Mouse (Mus musculus): ENCODE measurements around the gene Pik3r6.
A peak's percentile ranks its signal among the peaks of the same experiment; 100 is the strongest.

Gene Pik3r6

GRCm38 (mm10) chr11:68502902-68503629, at the start of gene Pik3r6:
Pik3r6 (plus strand) TSS chr11:68503019.
- no peak for DNase-seq (ENCODE audit: low read depth, low spot score)

DNA sequence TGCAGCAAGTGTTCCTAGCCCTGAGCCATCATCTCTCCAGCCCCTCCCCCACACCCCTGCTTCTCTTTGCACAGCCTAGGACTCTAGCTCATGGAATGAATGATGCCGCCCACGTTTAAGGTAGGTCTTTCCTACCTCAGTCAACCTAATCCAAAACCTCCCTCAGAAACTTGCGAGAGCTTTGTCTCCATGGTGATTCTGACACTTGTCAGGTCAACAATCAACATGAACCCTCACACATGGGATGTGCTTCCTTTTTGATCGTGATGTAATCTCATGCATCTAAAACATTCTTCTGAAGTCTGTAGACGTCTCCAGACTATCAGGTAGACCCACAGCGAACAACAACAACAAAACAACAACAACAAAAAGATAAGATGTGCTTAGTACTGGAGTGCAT, 49.5 kb upstream of the Pik3r6 start:
- no peak for DNase-seq (ENCODE audit: low read depth, low spot score)

- DNase-seq (ENCODE audit: low read depth, low spot score) = peak; percentile 98
These were observed 44.7 kb upstream of the Pik3r6 start for GRCm38 (mm10) chr11:68458086-68458485.

DNA sequence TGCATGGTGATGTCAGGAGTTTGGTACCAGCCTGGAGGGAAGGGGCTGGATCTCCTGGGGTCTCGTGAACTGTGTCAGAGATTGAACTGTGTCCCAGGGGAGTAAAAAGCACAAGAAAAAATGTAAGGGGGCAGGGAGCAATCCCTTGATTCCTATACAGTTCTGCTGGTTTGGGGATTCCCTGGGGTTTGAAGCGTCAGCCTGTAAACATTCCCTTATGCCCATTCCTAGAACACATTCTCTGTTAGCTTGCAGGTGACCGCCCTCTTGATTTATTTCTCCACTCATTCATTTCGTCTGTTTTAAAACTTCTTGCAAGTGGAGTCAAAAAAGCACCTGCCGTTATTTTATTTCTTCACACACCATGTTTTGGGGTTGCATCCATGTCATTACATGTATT, 43.8 kb upstream of the Pik3r6 start:
- DNase-seq (ENCODE audit: low read depth, low spot score) = peak; percentile 60

DNA sequence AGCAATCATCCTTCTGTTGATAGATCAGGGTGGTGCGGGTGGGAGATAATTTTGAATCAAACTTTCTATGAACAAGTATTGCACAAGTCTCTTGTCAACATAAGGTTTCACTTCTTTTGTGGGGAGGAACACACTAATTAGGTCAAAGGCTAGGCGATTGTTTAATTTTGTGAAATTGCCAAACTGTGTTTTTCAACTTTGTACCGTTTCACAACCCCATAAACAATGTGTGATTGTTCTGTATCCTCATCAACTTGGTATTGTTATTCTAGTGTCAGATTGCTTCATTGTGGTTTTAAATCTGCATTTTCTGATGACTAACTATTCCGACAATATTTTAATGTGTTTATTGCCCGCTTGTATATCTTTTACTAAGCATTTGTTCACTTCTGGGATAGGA, 43.3 kb upstream of the Pik3r6 start:
- DNase-seq (ENCODE audit: low read depth, low spot score) = peak; percentile 69

DNA sequence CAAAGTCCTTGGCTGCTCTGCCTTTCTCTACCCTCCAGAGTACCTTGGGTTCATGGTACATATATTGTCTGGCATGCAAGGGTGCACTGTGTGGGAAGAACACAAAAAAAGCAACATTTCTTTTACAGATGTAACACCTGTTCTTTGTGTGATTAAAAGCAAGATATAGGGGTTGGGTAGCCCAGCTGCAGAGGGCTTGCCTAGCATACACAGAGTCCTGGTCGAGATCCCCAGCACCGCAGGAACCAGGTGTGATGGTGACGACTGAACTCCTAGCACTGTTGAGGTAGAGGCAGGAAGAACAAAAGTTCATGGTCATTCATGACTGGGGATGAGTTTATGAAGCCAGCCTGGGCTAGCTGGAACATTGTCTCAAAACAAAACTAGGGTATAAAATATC, 40.1 kb upstream of the Pik3r6 start:
- DNase-seq (ENCODE audit: low read depth, low spot score) = no peak

DNA sequence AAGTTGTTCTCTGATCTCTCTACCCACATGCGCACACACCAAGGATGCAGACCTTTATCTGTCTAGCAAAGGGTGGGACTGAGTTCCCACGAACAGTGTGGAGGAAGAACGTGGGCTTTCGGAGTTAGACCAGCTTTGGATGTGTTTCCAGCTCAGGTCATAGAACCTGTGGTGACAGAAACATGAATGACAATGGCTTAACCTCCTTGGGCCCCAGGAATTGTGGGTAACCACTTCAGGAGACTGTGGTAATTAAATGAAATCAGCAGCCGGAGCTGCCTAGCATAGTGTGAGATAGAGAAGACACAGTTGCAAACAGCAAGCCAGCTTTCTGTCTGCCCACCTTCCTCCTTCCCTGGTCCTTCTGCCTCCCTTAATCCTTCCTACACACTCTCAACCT, 38.6 kb upstream of the Pik3r6 start:
- DNase-seq (ENCODE audit: low read depth, low spot score) = no peak

DNA sequence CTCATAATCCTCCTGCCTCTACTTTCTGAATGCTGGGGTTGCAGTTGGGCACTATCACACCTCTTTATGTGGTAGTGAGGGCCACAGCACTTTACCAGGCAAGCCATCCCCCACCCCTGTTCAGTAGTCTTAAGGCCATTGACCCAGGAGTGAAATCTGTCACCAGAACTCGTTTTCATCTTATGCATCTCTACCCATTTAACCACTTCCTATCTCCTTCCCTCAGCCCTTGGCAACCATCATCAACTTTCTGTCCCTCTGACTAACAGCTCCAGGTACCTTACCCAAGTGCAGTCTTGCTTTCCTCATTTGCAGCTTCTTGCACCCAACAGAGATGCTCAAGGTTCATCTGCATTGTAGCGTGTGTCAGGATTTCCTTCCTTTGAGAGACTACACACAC, 37.7 kb upstream of the Pik3r6 start:
- DNase-seq (ENCODE audit: low read depth, low spot score) = no peak

DNA sequence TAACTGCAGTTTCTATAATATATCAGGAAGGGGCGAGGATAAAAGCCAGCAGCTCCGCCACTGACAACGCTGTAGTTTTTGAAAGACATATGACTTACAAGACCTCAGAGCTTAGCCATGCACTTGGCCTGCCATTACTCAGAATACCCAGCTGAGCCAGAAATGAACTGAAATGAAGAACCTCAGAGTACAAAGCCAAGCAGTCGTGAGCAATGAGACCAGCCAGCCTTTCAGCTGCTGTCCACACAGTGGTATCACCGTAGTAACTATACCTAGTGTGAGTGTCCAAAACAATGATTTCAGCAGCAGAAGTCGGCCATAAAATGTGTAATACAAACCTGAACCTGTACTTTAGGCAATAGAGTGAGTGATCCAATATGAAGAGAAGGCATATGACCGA, 35.4 kb upstream of the Pik3r6 start:
- peak; percentile 64 for DNase-seq (ENCODE audit: low read depth, low spot score)

GRCm38 (mm10) chr11:68467962-68468612, 34.7 kb upstream of the Pik3r6 start:
- DNase-seq (ENCODE audit: low read depth, low spot score) = peak; percentile 79

- DNase-seq (ENCODE audit: low read depth, low spot score) = peak; percentile 77
These were observed 33.9 kb upstream of the Pik3r6 start for GRCm38 (mm10) chr11:68468886-68469285.

- no peak for DNase-seq (ENCODE audit: low read depth, low spot score)
These were observed 30.5 kb upstream of the Pik3r6 start for GRCm38 (mm10) chr11:68472162-68472849.

DNA sequence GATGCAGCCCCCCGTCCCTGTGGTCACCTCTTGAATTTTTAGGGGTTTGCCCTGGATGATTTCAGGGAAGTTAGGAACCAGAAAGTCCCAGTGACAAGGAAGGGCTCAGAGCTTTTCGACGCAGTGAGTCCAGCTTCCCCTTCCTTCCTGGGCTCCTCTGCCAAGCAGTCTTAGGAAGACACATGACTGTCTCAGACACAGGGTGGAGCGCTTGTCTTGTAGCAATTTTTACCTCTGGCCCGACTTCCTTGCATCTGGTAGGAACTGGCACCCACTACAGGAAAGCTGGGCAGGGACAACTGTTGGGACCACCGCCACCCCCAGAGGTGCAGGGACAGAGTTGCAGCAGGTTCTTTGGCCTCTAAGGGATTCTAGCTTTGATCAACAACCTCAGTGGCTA, 28.2 kb upstream of the Pik3r6 start:
- no peak for DNase-seq (ENCODE audit: low read depth, low spot score)

DNA sequence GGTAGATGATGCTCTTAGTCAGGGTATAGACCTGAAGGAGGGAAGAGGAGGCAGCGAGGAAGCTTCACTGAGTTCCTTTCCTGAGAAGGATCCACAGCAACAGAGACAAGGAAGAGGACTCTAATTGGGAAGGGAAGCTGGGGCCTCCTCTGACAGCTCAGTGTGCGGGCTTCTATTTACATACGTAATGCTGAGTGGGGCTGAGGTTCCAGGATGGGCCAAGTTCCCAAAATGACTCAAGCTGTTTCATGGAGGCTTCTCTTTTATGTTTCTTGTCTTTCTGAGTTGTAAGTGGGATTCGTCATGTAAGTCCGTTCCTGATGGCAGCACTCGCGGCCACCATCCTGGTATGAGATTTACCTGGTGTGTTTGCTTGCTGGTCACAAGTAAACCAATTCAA, 27.1 kb upstream of the Pik3r6 start:
- DNase-seq (ENCODE audit: low read depth, low spot score) = no peak

- DNase-seq (ENCODE audit: low read depth, low spot score) = peak; percentile 52
These were observed 25.2 kb upstream of the Pik3r6 start for GRCm38 (mm10) chr11:68477661-68478060.

DNA sequence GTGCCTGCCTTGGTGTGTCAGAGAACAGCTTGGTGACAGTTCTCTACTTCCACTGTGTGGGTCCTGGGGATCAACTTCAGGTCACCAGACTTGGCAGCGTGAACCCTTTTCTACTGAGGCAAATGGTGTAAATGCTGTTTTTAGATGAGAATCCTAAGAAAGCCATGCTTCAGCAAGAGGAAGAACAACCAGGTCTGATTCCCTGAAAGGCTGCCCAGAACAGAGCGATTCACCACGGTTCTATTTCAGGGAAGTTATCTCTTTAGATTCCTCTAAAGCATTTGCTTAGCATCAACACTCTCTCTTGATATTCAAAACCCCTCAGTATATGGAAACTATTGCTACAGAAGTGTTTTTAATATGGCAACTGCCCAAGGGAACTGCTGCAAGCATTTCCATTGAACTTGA, 24.2 kb upstream of the Pik3r6 start:
- DNase-seq (ENCODE audit: low read depth, low spot score) = no peak

- DNase-seq (ENCODE audit: low read depth, low spot score) = no peak
These were observed 22.2 kb upstream of the Pik3r6 start for GRCm38 (mm10) chr11:68480660-68481059.

GRCm38 (mm10) chr11:68482001-68482400, 20.8 kb upstream of the Pik3r6 start:
- DNase-seq (ENCODE audit: low read depth, low spot score) = no peak

GRCm38 (mm10) chr11:68483213-68483612, 19.6 kb upstream of the Pik3r6 start:
- DNase-seq (ENCODE audit: low read depth, low spot score) = no peak

DNA sequence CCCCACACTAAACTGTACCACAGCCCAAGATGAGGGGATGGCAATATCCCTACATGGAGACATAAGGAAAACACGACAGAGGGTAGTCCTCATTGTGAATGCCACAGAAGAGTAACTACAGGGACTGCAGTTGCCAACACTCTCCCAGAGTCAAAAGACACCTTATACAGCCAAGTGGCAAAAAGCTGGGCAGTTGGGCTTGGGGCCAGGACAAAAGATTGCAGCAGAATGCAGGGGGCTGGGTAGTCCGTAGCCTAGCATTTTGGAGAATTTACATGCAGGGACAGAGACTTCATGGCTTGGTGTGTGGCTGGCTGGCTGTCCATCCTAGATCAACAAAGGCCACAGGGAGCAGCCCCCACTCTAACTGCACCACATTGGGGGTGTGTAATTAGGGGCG, 18.4 kb upstream of the Pik3r6 start:
- DNase-seq (ENCODE audit: low read depth, low spot score) = no peak

- DNase-seq (ENCODE audit: low read depth, low spot score) = peak; percentile 84
These were observed 17.4 kb upstream of the Pik3r6 start for GRCm38 (mm10) chr11:68485206-68485942.

GRCm38 (mm10) chr11:68486093-68486492, 16.7 kb upstream of the Pik3r6 start:
- no peak for DNase-seq (ENCODE audit: low read depth, low spot score)

All from 3T3-L1 (cell line).